Mouse (Mus musculus) cerebral cortex, adult 2 months (tissue): Measurements from ENCODE around the gene Trmt112.

Experiments
- WGBS: fragments of 180-500 bp; shearing (Covaris S2); methylation state at CpG from one replicate; pipeline ENCODE4 v1.1.7; 2018; 5-methylcytosine and 5-hydroxymethylcytosine counted together

The Trmt112 gene

DNA sequence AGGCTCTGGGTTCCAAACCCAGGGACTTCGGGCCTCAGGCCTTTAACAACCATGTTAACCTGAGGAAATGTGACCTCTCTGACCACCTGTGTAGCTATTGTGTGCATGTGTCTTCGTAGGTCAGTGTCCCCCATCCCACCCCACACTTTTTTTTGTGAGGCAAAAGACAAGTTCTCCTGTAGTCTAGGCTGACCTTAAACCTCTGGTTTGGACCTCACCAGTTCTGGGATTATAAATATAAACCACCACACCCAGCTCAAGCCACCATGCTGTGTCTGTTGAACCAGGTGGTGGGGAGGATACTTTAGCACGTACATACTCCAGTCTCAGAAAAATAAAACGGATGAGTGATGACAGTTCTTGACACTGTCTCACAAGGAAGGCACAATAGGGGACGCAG lies 40.5 kb downstream of the Trmt112 start:
- 46% methylated on average over 5 of the region's 5 CpGs for WGBS

DNA sequence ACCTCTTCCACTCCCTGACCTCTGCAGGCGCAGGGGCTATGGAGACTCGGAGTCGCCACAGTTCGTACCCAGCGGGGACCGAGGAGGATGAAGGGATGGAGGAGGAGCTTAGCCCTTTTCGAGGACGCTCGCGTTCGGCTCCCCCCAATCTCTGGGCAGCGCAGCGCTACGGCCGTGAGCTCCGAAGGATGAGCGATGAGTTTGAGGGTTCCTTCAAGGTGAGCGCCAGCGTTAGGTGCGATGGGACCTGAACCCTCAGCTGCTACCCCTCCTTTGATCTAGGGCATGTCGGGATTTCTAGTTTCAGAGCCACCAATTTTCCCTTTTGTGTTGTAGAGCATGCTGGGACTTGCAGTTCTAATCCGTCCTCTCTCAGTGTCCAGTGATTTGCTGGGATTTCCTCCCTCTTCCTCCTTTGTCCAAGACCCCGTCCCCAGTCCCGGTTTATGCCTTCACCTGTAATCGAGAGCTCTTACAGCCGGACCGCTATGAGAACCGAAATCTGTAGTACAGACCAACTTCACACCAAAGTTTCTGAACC lies 41.2 kb downstream of the Trmt112 start:
- WGBS: under 1% methylated on average over 28 of the region's 28 CpGs

DNA sequence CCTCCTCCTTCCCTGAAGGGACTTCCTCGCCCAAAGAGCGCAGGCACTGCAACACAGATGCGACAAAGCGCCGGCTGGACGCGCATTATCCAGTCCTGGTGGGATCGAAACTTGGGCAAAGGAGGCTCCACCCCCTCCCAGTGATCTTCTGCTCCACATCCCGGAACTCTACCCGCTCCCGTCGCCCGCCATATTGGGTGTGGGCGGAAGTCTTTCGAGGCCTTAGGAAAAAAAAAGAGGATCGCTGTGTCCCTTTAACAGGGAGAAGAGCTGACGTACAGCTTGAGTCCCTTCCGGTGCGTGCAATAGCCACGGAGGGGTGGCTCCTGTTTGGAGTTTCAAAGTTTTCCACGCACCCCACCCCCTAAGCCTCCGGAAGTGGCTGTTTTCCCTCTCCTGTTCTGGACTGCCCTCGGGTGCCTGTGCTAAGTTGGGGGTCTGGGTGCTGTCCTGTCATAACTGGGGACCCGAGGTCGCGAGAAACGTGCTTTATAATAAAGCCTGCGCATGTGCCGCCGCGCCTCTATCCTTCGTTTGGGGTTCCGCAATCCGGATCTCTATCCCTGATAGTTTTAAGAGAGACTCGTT lies 42.0 kb downstream of the Trmt112 start:
- under 1% methylated on average over 35 of the region's 35 CpGs for WGBS

DNA sequence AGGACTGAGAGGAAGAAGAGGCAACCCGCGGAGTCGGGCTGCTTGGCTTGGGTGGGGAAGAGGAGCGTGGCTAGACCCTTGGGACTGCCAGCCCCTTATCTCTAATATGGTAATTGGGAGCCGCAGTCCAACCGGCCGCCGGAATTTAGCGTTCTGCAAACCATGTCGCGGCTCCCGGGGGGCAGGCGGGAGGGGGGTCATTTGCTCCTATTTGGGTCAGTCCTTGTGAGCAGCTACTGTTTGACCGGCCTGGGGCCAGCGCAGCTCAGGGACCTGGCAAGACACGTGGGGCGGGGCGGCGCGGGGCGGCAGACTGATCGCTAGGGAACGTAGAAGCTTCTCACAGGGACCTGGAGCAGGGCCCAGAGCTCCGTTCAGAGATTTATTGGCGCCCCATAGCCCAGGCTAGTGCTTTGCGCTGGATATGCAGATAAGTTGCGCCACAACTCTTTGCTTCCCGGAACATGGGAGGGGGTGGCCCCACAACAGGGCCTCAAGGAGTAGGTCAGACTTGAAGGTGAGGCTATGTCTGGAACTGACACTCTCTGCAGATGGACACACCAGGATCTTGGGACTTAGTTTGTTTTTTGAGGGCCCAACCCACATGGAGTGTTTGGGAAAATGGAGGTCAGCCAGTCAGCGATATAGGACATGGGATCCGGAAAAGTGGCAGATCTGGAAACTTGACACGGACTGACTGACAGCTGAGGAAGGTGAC lies 42.7 kb downstream of the Trmt112 start:
- WGBS: 3% methylated on average over 31 of the region's 31 CpGs

- WGBS: 12% methylated on average over 3 of the region's 3 CpGs
Measured at GRCm38 (mm10) chr19:6952712-6953037, 43.2 kb downstream of the Trmt112 start.

DNA sequence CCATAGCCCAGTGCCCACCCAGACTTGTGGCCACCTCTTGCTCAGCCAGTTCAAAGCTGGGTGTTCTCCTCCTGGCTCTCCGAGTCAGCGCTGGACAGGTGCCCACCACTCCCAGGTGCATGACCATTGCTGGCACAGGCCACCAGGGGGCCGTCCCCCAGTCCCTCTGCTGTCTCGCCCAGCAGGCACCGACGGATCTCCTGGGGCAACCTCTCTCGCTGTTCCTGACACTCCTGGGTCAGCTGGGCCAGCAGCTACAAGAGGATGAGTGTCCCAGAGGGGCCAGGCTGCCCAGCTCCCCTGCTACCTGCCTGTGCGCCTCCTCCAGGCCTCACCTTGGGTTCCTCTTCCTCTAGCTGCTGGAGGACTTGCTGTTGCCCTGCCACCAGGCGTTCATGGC lies 44.5 kb downstream of the Trmt112 start:
- WGBS: 56% methylated on average over 9 of the region's 9 CpGs

DNA sequence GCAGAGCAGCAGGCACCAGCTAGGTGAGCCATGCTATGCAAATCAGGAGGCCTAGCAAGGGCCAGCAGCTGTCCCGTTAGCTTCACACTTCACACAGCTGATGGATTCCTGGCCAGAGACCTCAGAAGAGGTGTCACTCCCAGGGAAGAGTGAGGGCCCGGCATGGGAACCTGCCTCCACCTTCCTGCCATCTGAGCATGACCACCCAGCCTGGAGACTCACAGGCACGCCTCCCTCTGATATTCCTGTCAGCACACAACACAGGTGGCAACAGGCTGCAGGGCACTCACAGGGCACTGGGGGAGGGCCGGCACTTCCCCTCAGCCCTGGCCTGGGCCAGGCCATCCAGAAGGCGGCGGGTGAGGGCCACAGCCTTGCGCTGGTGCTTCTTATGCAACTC lies 45.9 kb downstream of the Trmt112 start:
- 89% methylated on average over 7 of the region's 7 CpGs for WGBS

DNA sequence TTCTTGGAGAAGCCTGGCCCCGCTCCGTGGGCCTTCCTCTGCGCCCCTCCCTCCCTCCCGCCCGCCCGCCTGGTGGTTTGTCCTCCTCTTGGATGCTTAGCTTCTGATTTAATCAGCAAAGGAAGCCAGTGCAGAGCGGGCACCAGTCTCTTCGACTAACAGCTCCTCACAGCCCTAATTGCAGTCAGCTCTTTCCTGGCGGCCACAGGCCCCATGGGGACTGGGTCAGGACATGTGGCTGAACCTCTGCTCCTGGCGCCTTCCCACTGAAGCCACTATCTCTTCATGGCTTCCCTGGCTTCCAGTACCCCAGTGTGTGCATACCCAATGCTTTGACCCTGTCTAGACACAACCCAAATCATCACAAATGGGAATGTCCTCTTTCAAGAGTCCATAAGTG lies 47.0 kb downstream of the Trmt112 start:
- WGBS: 89% methylated on average over 10 of the region's 10 CpGs
